Mouse (Mus musculus): ENCODE results near the gene Rps12.

DNA sequence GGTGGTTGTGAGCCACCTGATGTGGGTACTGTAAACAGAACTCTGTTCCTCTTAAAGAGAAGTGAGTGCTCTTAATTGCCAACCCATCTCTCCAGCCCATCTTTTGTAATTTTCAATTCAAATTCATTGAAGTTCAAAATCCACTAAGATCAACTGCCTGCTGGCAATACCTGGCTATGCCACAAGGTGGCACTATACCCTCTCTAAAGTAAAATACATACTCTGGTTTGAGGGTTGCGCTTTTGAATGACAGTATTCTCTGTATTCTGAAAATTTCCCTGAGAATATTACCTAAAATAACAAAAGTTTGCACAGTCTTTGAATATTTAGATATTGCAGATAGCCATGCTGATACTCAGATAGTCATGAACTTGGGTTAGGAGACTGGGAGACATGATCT, 28.1 kb upstream of the Rps12 start:
- TF ChIP-seq CTCF (conservative IDR thresholded peaks at IDR 0.05; ENCODE audit: low read length) (peak; percentile 99), POU5F1 (IDR thresholded peaks at IDR 0.05; ENCODE audit: borderline replicate concordance, low read length) (no peak), NANOG (IDR thresholded peaks at IDR 0.05; ENCODE audit: borderline replicate concordance, low read length) (no peak)
